Comparison of ENCODE assay signal across 8 mouse cellular contexts in genomic region chr3:95905146-95905939, GRCm38 (mm10). TPM values are rescaled to one million over a fixed set of nuclear protein-coding genes. Genes with fewer than 3 reads are reported as not detected.
DNase-seq lines count a peak whose midpoint lies in the region; ATAC-seq lines count a peak whose summit lies in the region.

No protein-coding gene starts in this region.

- peak overlapping the region; percentile 38 for H3K4me3 ChIP-seq in forebrain, embryonic 13.5 days
- peak overlapping the region; percentile 34 for H3K4me3 ChIP-seq in hindbrain, embryonic 16.5 days (ENCODE audit: low read length)
- peak overlapping the region; percentile 45 for H3K4me3 ChIP-seq in liver, embryonic 11.5 days (ENCODE audit: low read depth, low read length)

- ATAC-seq in forebrain, embryonic 13.5 days = peak; percentile 61
- peak; percentile 24; the same call in 1 of the 2 replicates for ATAC-seq in hindbrain, embryonic 16.5 days
- peak; percentile 49; the same call in 1 of the 2 replicates for ATAC-seq in liver, embryonic 11.5 days (replicated peaks; ENCODE audit: low FRiP score)

- H3K4me2 ChIP-seq in forebrain, embryonic 13.5 days = peak overlapping the region; percentile 67
- peak overlapping the region; percentile 67 for H3K4me2 ChIP-seq in hindbrain, embryonic 16.5 days (ENCODE audit: low read length)
- H3K4me2 ChIP-seq in liver, embryonic 11.5 days = peak overlapping the region; percentile 75

- DNase-seq in cerebellum, adult 11-12 months = peak; percentile 61
- DNase-seq in cerebellum, adult 9-11 months = no peak
- DNase-seq in MN1 (ENCODE audit: low spot score) = peak; percentile 37
- peak; percentile 68 for DNase-seq in liver, embryonic 11.5 days (ENCODE audit: low spot score)
- peak; percentile 14 to 30 for DNase-seq in natural killer cell, adult 2 months (ENCODE audit: low spot score in 2 of 2)
- no peak for DNase-seq in adrenal gland, adult 8-10 months

- H3K27ac ChIP-seq in forebrain, embryonic 13.5 days = peak overlapping the region; percentile 27
- H3K27ac ChIP-seq in hindbrain, embryonic 16.5 days (ENCODE audit: low read depth, low read length) = no peak overlapping the region
- H3K27ac ChIP-seq in liver, embryonic 11.5 days (ENCODE audit: low read depth, low read length) = peak overlapping the region; percentile 83

- H3K9me3 ChIP-seq in forebrain, embryonic 13.5 days (replicated peaks) = no peaks in the 10 kb centered on the region
- no peaks in the 10 kb centered on the region for H3K9me3 ChIP-seq in hindbrain, embryonic 16.5 days (ENCODE audit: control insufficient read depth, low read length)
- H3K9me3 ChIP-seq in liver, embryonic 11.5 days (ENCODE audit: control insufficient read depth, low read length) = no peaks in the 10 kb centered on the region

- peak overlapping the region; percentile 62 for H3K9ac ChIP-seq in forebrain, embryonic 13.5 days
- peak overlapping the region; percentile 50; the same call in 1 of the 2 replicates for H3K9ac ChIP-seq in hindbrain, embryonic 16.5 days (ENCODE audit: low read depth, low read length)
- H3K9ac ChIP-seq in liver, embryonic 11.5 days (ENCODE audit: low read depth, low read length) = peak overlapping the region; percentile 55

- peaks cover 33% of the 10 kb centered on the region for H3K4me1 ChIP-seq in forebrain, embryonic 13.5 days
- H3K4me1 ChIP-seq in hindbrain, embryonic 16.5 days (ENCODE audit: control insufficient read depth, insufficient read depth, low read depth, low read length) = peaks cover 19% of the 10 kb centered on the region
- peaks cover 15% of the 10 kb centered on the region for H3K4me1 ChIP-seq in liver, embryonic 11.5 days (replicated peaks; ENCODE audit: control insufficient read depth, insufficient read depth, low read length)

- no peaks in the 10 kb centered on the region for H3K36me3 ChIP-seq in forebrain, embryonic 13.5 days (ENCODE audit: poor library complexity, severe bottlenecking)
- no peaks in the 10 kb centered on the region for H3K36me3 ChIP-seq in hindbrain, embryonic 16.5 days (ENCODE audit: control insufficient read depth, insufficient read depth, low read length)
- no peaks in the 10 kb centered on the region for H3K36me3 ChIP-seq in liver, embryonic 11.5 days (ENCODE audit: control insufficient read depth, insufficient read depth, low read length)

- WGBS in forebrain, embryonic 13.5 days = under 1% methylated on average over 18 of the region's 18 CpGs
- under 1% methylated on average over 18 of the region's 18 CpGs for WGBS in hindbrain, embryonic 16.5 days
- WGBS in liver, embryonic 11.5 days = under 1% methylated on average over 18 of the region's 18 CpGs

- peaks cover 3% of the 10 kb centered on the region for H3K27me3 ChIP-seq in forebrain, embryonic 13.5 days
- peaks cover 5% of the 10 kb centered on the region for H3K27me3 ChIP-seq in hindbrain, embryonic 16.5 days (replicated peaks; ENCODE audit: control insufficient read depth, insufficient read depth, low read length)
- H3K27me3 ChIP-seq in liver, embryonic 11.5 days (replicated peaks; ENCODE audit: control insufficient read depth, insufficient read depth, low read length) = peaks cover 27% of the 10 kb centered on the region

RNA-seq across cellular contexts. Expression of gene Car14, which starts 0.9 kb away (rescaled TPM):
- 23.1 and 27.4 TPM in 2 replicates for polyA plus RNA-seq in forebrain, embryonic 13.5 days (2015; fragmentation: Nextera tagmentation; extraction: Ambion mirVana)
- polyA plus RNA-seq in hindbrain, embryonic 16.5 days (2015; fragmentation: Nextera tagmentation; extraction: Ambion mirVana) = 16.1 and 16.9 TPM in 2 replicates
- 27.4 and 28.9 TPM in 2 replicates for polyA plus RNA-seq in liver, embryonic 11.5 days (2014; fragmentation: Nextera tagmentation; extraction: Ambion mirVana)
- 1 to 10 TPM in 1 of 4 experiments, under 1 TPM in 2, not detected in 1; 0.22 to 2.4 (median 0.55) TPM for total RNA-seq in adrenal gland, adult 8-10 months (2022)

RNA-seq across cellular contexts. Expression of gene Aph1a, which starts 11.6 kb away (rescaled TPM):
- 28.3 and 34.4 TPM in 2 replicates for polyA plus RNA-seq in forebrain, embryonic 13.5 days (2015; fragmentation: Nextera tagmentation; extraction: Ambion mirVana)
- 30.1 and 31.8 TPM in 2 replicates for polyA plus RNA-seq in hindbrain, embryonic 16.5 days (2015; fragmentation: Nextera tagmentation; extraction: Ambion mirVana)
- 34.3 and 35.1 TPM in 2 replicates for polyA plus RNA-seq in liver, embryonic 11.5 days (2014; fragmentation: Nextera tagmentation; extraction: Ambion mirVana)
- total RNA-seq in adrenal gland, adult 8-10 months (2022) = 100 to 1,000 TPM; 114 to 155 (median 121) TPM

RNA-seq across cellular contexts. Expression of gene BC028528, which starts 13.5 kb away (rescaled TPM):
- 11.8 and 12.4 TPM in 2 replicates for polyA plus RNA-seq in forebrain, embryonic 13.5 days (2015; fragmentation: Nextera tagmentation; extraction: Ambion mirVana)
- polyA plus RNA-seq in hindbrain, embryonic 16.5 days (2015; fragmentation: Nextera tagmentation; extraction: Ambion mirVana) = 17.2 and 21.4 TPM in 2 replicates
- 9.5 and 13.5 TPM in 2 replicates for polyA plus RNA-seq in liver, embryonic 11.5 days (2014; fragmentation: Nextera tagmentation; extraction: Ambion mirVana)
- 10 to 100 TPM in 1 of 4 experiments, 1 to 10 TPM in 3; 8.0 to 10.5 (median 8.8) TPM for total RNA-seq in adrenal gland, adult 8-10 months (2022)

RNA-seq across cellular contexts. Expression of gene Ciart, which starts 23.3 kb away (rescaled TPM):
- polyA plus RNA-seq in forebrain, embryonic 13.5 days (2015; fragmentation: Nextera tagmentation; extraction: Ambion mirVana) = 5.2 and 5.4 TPM in 2 replicates
- 5.1 and 6.1 TPM in 2 replicates for polyA plus RNA-seq in hindbrain, embryonic 16.5 days (2015; fragmentation: Nextera tagmentation; extraction: Ambion mirVana)
- polyA plus RNA-seq in liver, embryonic 11.5 days (2014; fragmentation: Nextera tagmentation; extraction: Ambion mirVana) = 7.9 and 8.1 TPM in 2 replicates
- total RNA-seq in adrenal gland, adult 8-10 months (2022) = 10 to 100 TPM in 1 of 4 experiments, 1 to 10 TPM in 3; 3.6 to 12.3 (median 5.9) TPM

RNA-seq across cellular contexts. Expression of gene Anp32e, which starts 23.7 kb away (rescaled TPM):
- polyA plus RNA-seq in forebrain, embryonic 13.5 days (2015; fragmentation: Nextera tagmentation; extraction: Ambion mirVana) = 322 and 341 TPM in 2 replicates
- 110 and 118 TPM in 2 replicates for polyA plus RNA-seq in hindbrain, embryonic 16.5 days (2015; fragmentation: Nextera tagmentation; extraction: Ambion mirVana)
- 110 TPM in 2 replicates for polyA plus RNA-seq in liver, embryonic 11.5 days (2014; fragmentation: Nextera tagmentation; extraction: Ambion mirVana)
- 10 to 100 TPM; 83.8 to 94.0 (median 88.4) TPM for total RNA-seq in adrenal gland, adult 8-10 months (2022)

Comparison
In these comparisons a context has a peak if more than half of its experiments do, and no peak if none do; other contexts are left out.
1. DNase-seq: peak in cerebellum, adult 11-12 months (single experiment), MN1 (single experiment), liver, embryonic 11.5 days (single experiment) and natural killer cell, adult 2 months (2 of 2); none in cerebellum, adult 9-11 months (single experiment) and adrenal gland, adult 8-10 months (single experiment).
2. Peak in every context shown above with its lines, with median percentiles within 50 percentile points of each other: ATAC-seq, H3K4me2 ChIP-seq, H3K4me3 ChIP-seq and H3K9ac ChIP-seq.